Mouse (Mus musculus): ENCODE measurements around the gene Rbm44. TPM values are rescaled to one million over a fixed set of nuclear protein-coding genes. Genes with fewer than 3 reads are reported as not detected.

Rbm44 gene
- polyA plus RNA-seq, 1 experiment from 2014 or later: 2.4 TPM

DNA sequence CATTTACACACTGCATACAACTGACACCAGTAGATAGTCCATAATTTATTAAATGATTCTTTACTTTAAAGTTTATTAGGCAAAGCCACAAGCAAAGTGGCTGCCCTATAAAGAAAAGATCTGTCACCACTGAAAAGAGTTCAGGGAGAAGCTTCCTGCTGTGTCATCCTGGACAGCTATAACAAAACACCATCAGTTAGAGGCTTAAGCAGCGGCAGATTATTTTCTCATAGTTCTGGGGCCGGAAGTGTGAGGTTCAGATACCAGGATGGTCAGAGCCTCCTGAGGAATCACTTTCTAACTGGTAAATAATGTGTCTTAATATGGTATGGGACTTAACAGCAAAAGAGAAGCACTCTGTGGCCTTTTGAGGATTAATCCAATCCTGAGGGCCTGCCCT is 6.6 kb downstream of the Rbm44 start:
- no peaks in the 10 kb centered on the region for H3K27me3 ChIP-seq (replicated peaks; ENCODE audit: control insufficient read depth, insufficient read depth, low read length)
- no peaks in the 10 kb centered on the region for H3K36me3 ChIP-seq (ENCODE audit: control insufficient read depth, insufficient read depth, low read length)
- 57% methylated on average over 2 of the region's 2 CpGs for WGBS
- H3K4me3 ChIP-seq (ENCODE audit: low read depth, low read length): no peak overlapping the region
- no peak overlapping the region for H3K4me2 ChIP-seq
- ATAC-seq (replicated peaks; ENCODE audit: low FRiP score): no peak
- H3K9ac ChIP-seq (ENCODE audit: low read depth, low read length): no peak overlapping the region
- no peaks in the 10 kb centered on the region for H3K4me1 ChIP-seq (replicated peaks; ENCODE audit: control insufficient read depth, insufficient read depth, low read length)
- no peak for DNase-seq (ENCODE audit: low spot score)
- H3K27ac ChIP-seq (ENCODE audit: low read depth, low read length): no peak overlapping the region
- H3K9me3 ChIP-seq (ENCODE audit: control insufficient read depth, low read length): no peaks in the 10 kb centered on the region

DNA sequence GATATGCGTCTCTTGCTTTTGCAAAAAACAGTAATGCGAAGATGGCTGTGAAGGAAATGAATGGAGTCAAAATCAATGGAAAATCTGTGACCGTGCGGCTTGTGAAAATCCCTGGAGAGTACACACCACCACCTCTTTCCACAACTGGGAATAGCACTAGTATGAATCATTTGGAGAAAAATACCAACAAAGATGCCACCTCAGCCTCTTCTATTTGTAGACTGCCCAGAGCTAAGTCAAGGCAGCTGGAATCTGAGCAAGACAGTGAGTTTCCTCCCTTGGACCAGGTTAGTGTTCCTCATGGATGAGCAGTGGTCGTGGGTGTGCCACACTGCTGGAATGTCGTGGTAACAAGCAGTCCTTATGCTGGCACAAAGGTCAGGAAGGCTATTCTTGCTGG is 21.9 kb downstream of the Rbm44 start:
- Histone ChIP-seq H3K9me3 (ENCODE audit: control insufficient read depth, low read length) (no peaks in the 10 kb centered on the region), H3K4me3 (ENCODE audit: low read depth, low read length) (no peak overlapping the region), H3K4me2 (no peak overlapping the region), H3K27me3 (replicated peaks; ENCODE audit: control insufficient read depth, insufficient read depth, low read length) (no peaks in the 10 kb centered on the region), H3K9ac (ENCODE audit: low read depth, low read length) (no peak overlapping the region), H3K36me3 (ENCODE audit: control insufficient read depth, insufficient read depth, low read length) (no peaks in the 10 kb centered on the region), H3K4me1 (replicated peaks; ENCODE audit: control insufficient read depth, insufficient read depth, low read length) (no peaks in the 10 kb centered on the region), H3K27ac (ENCODE audit: low read depth, low read length) (no peak overlapping the region)
- ATAC-seq (replicated peaks; ENCODE audit: low FRiP score) (no peak), DNase-seq (ENCODE audit: low spot score) (no peak)
- 82% methylated on average over 6 of the region's 6 CpGs for WGBS

DNA sequence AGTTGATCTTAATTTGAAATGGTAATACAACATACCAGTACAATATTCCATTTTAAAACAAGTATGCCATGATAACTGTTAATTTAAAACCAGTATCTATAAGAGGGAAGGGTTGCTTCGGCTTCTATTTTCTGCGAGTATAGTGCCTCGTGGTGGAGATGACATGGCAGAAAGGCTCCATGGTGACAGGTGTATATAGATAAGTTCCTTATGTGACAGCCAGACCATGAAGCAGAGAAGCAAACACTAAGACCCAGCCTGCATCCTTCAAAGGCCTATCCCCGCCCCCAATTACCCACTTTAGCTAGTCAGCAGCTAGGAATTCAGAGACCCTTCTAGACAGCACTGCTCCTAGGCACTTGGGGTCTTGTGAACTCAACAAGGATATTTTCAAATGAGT is 24.3 kb downstream of the Rbm44 start:
- 68% methylated on average over 4 of the region's 4 CpGs for WGBS
- ATAC-seq (replicated peaks; ENCODE audit: low FRiP score): no peak
- Histone ChIP-seq H3K27me3 (replicated peaks; ENCODE audit: control insufficient read depth, insufficient read depth, low read length) (no peaks in the 10 kb centered on the region), H3K4me3 (ENCODE audit: low read depth, low read length) (no peak overlapping the region), H3K4me2 (no peak overlapping the region), H3K9me3 (ENCODE audit: control insufficient read depth, low read length) (no peaks in the 10 kb centered on the region), H3K27ac (ENCODE audit: low read depth, low read length) (no peak overlapping the region), H3K9ac (ENCODE audit: low read depth, low read length) (no peak overlapping the region), H3K36me3 (ENCODE audit: control insufficient read depth, insufficient read depth, low read length) (no peaks in the 10 kb centered on the region), H3K4me1 (replicated peaks; ENCODE audit: control insufficient read depth, insufficient read depth, low read length) (no peaks in the 10 kb centered on the region)
- DNase-seq (ENCODE audit: low spot score): peak; percentile 19

DNA sequence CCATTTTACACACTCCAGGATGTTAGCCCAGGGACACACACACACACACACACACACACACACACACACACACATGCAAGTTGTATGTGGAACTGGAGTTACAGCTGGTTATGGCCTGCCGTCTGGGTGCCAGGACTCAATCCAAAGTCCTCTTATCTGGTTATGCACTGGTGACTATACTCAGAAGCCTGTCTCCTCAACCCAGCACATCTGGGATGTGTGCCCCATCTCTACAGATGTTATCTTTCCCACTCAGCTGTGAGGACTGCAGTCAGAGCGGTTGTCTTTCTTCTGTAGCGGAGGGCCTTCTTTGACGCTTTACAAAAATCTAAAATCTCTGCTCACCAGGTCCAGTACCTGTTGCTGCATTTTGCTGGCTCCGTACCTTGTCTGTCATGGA is 29.9 kb downstream of the Rbm44 start:
- DNase-seq (ENCODE audit: low spot score) (no peak), ATAC-seq (replicated peaks; ENCODE audit: low FRiP score) (no peak)

DNA sequence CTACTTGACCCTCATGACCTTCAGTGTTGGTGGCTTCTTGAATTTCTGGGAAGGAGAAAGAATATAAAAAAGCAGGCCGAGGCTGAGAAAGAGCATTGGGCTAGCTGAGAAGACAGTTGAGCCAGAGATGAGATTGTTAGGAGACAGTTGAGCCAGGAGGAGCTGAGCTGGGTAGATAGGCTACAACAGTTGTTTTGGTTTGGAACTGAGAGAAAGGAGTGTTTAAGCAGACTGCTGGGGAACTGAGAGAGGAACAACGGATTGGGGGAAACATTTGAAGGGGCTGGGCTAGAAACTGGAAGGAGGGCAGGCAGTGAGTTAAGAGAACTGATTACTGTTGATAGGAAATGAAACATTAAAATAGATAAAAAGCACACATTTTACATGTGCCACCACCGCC is 31.1 kb downstream of the Rbm44 start:
- ATAC-seq (replicated peaks; ENCODE audit: low FRiP score) (no peak), DNase-seq (ENCODE audit: low spot score) (no peak)
- H3K36me3 ChIP-seq (ENCODE audit: control insufficient read depth, insufficient read depth, low read length): no peaks in the 10 kb centered on the region
- no peak overlapping the region for H3K9ac ChIP-seq (ENCODE audit: low read depth, low read length)
- no peaks in the 10 kb centered on the region for H3K9me3 ChIP-seq (ENCODE audit: control insufficient read depth, low read length)
- no peak overlapping the region for H3K4me3 ChIP-seq (ENCODE audit: low read depth, low read length)
- H3K27me3 ChIP-seq (replicated peaks; ENCODE audit: control insufficient read depth, insufficient read depth, low read length): peaks cover 16% of the 10 kb centered on the region
- peaks cover 5% of the 10 kb centered on the region; the same call in 1 of the 2 replicates for H3K4me1 ChIP-seq (replicated peaks; ENCODE audit: control insufficient read depth, insufficient read depth, low read length)
- no peak overlapping the region for H3K27ac ChIP-seq (ENCODE audit: low read depth, low read length)
- 50% methylated on average over 3 of the region's 3 CpGs for WGBS
- H3K4me2 ChIP-seq: no peak overlapping the region

More for the DNA sequence above, 29.9 kb downstream of the Rbm44 start:
- no peak overlapping the region for H3K4me3 ChIP-seq (ENCODE audit: low read depth, low read length)
- H3K36me3 ChIP-seq (ENCODE audit: control insufficient read depth, insufficient read depth, low read length): no peaks in the 10 kb centered on the region
- H3K9me3 ChIP-seq (ENCODE audit: control insufficient read depth, low read length): no peaks in the 10 kb centered on the region
- H3K27me3 ChIP-seq (replicated peaks; ENCODE audit: control insufficient read depth, insufficient read depth, low read length): peaks cover 6% of the 10 kb centered on the region
- WGBS: 76% methylated on average over 5 of the region's 5 CpGs
- no peak overlapping the region for H3K27ac ChIP-seq (ENCODE audit: low read depth, low read length)
- H3K4me2 ChIP-seq: no peak overlapping the region
- H3K4me1 ChIP-seq (replicated peaks; ENCODE audit: control insufficient read depth, insufficient read depth, low read length): peaks cover 1% of the 10 kb centered on the region; the same call in 1 of the 2 replicates
- no peak overlapping the region for H3K9ac ChIP-seq (ENCODE audit: low read depth, low read length)

DNA sequence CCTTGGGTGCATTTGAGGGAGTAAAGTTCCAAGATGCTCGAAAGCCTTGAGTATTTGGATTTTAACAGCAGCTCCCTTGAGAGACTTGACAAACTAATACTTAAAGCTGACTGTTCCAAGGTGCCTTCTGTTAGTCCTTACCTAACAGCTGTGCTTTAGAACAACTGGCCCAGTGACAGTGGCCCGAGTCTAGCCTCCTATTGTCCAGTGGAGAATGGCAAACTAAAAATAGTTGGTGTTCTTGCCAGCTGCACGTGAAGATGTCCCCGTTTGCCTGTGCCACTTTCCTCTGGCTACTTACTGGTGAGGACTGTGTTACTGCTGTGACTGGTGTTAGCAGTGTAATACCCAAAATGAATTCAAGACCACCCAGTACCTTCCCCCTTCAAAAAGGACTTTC is 32.0 kb downstream of the Rbm44 start:
- no peaks in the 10 kb centered on the region for H3K36me3 ChIP-seq (ENCODE audit: control insufficient read depth, insufficient read depth, low read length)
- H3K9me3 ChIP-seq (ENCODE audit: control insufficient read depth, low read length): no peaks in the 10 kb centered on the region
- H3K4me3 ChIP-seq (ENCODE audit: low read depth, low read length): no peak overlapping the region
- peaks cover 16% of the 10 kb centered on the region for H3K27me3 ChIP-seq (replicated peaks; ENCODE audit: control insufficient read depth, insufficient read depth, low read length)
- H3K9ac ChIP-seq (ENCODE audit: low read depth, low read length): no peak overlapping the region
- no peak overlapping the region for H3K27ac ChIP-seq (ENCODE audit: low read depth, low read length)
- 80% methylated on average over 4 of the region's 4 CpGs for WGBS
- H3K4me1 ChIP-seq (replicated peaks; ENCODE audit: control insufficient read depth, insufficient read depth, low read length): peaks cover 5% of the 10 kb centered on the region; the same call in 1 of the 2 replicates
- ATAC-seq (replicated peaks; ENCODE audit: low FRiP score): no peak
- no peak overlapping the region for H3K4me2 ChIP-seq
- no peak for DNase-seq (ENCODE audit: low spot score)

DNA sequence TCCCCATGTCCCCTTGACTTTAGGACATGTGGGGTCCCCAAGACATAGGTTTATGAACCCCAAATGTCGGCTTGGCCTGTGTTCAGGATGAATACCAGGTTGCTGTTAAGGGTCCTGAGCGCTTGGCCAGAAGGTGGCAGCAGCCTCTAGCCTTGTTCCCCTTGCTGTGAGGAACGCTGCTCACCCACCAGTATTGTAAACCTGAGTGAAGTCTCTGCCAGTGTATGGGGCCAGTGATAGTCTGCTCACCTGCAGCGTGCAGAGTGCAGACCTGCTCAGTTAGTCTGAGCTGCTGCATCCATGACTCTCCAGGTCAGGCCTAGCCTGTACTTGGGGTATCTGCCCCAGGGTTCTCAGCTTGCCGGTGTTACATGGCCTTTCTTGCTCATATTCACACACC is 34.2 kb downstream of the Rbm44 start:
- H3K9ac ChIP-seq (ENCODE audit: low read depth, low read length): no peak overlapping the region
- H3K36me3 ChIP-seq (ENCODE audit: control insufficient read depth, insufficient read depth, low read length): no peaks in the 10 kb centered on the region
- WGBS: 28% methylated on average over 5 of the region's 5 CpGs
- 0 out of 2 replicates have a peak, but pooled peaks have one; percentile 36 for ATAC-seq (replicated peaks; ENCODE audit: low FRiP score)
- no peak overlapping the region for H3K27ac ChIP-seq (ENCODE audit: low read depth, low read length)
- peaks cover 16% of the 10 kb centered on the region for H3K27me3 ChIP-seq (replicated peaks; ENCODE audit: control insufficient read depth, insufficient read depth, low read length)
- peak; percentile 51 for DNase-seq (ENCODE audit: low spot score)
- no peaks in the 10 kb centered on the region for H3K9me3 ChIP-seq (ENCODE audit: control insufficient read depth, low read length)
- peaks cover 9% of the 10 kb centered on the region; the same call in 1 of the 2 replicates for H3K4me1 ChIP-seq (replicated peaks; ENCODE audit: control insufficient read depth, insufficient read depth, low read length)
- H3K4me2 ChIP-seq: 0 out of 2 replicates have a peak overlapping the region, but pooled peaks have one; percentile 83
- H3K4me3 ChIP-seq (ENCODE audit: low read depth, low read length): no peak overlapping the region; the same call in 1 of the 2 replicates

DNA sequence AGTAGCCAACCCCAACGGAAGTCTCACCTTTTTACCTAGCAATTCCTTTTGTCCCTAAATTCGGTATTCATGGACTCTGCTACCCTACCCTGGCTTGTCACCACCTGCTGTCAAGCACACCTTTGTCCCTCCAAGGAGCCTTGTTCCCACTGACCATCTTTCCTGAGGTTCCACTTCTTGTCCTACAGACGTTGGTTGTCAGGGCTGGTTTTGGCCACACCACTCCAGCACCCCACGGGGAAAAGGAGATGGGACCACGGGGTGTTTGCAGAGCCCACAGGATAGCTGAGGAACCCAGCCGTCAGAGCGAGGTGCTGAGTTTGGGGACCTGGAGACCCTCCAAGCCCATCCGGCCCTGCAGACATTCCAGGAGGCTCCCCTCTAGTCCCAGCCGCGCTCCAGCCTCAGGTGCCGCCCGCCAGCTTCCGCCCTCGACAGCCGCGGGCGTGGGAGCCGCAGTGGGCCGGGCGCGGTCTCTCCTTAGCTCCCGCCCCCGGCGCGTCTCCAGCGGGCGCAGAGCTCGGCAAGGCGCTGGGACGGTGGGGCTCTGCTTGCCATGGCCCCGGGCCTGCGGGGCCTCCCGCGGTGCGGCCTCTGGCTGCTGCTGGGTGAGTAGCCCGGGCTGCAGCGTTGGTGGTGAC is 34.8 kb downstream of the Rbm44 start, which contains the start of gene Ramp1:
Ramp1 (plus strand) TSS at position 290 of the 641 bp plus-strand sequence.
- peak within 1 kb of the TSS; percentile 83 for H3K4me2 ChIP-seq
- peak within 1 kb of the TSS; percentile 37; the same call in 1 of the 2 replicates for H3K9ac ChIP-seq (ENCODE audit: low read depth, low read length)
- peaks cover 16% of the 10 kb centered on the region for H3K27me3 ChIP-seq (replicated peaks; ENCODE audit: control insufficient read depth, insufficient read depth, low read length)
- H3K36me3 ChIP-seq (ENCODE audit: control insufficient read depth, insufficient read depth, low read length): no peaks in the 10 kb centered on the region
- no peak; the same call in 1 of the 2 replicates for ATAC-seq (replicated peaks; ENCODE audit: low FRiP score)
- H3K9me3 ChIP-seq (ENCODE audit: control insufficient read depth, low read length): no peaks in the 10 kb centered on the region
- peak within 1 kb of the TSS; percentile 50 for H3K4me3 ChIP-seq (ENCODE audit: low read depth, low read length)
- H3K4me1 ChIP-seq (replicated peaks; ENCODE audit: control insufficient read depth, insufficient read depth, low read length): peaks cover 9% of the 10 kb centered on the region; the same call in 1 of the 2 replicates
- no peak for DNase-seq (ENCODE audit: low spot score)
- WGBS: 4% methylated on average over 37 of the region's 37 CpGs
- no peak within 1 kb of the TSS for H3K27ac ChIP-seq (ENCODE audit: low read depth, low read length)

DNA sequence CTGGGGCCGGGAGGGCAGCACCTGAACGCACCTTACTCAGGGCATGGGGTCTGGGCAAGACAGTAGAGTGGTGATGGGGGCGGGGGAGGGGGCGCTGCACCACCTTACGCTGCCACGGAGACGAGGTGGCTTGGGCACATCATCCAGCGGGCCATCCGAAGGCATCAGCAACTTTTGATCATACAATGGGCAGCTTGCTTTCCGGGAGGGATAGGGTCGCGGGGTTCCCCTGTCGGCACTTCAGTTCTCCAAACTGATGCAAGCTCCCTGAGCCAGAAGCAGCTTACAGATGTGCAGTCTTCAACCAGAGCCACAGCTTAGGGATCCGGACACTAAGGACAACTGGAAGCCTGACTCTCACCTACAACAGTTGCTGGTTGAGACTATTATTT is 35.3 kb downstream of the Rbm44 start:
- no peak for ATAC-seq (replicated peaks; ENCODE audit: low FRiP score)
- WGBS: 16% methylated on average over 14 of the region's 14 CpGs

More for the DNA sequence above, 35.3 kb downstream of the Rbm44 start:
- Histone ChIP-seq H3K4me1 (replicated peaks; ENCODE audit: control insufficient read depth, insufficient read depth, low read length) (peaks cover 9% of the 10 kb centered on the region; the same call in 1 of the 2 replicates), H3K4me2 (peak overlapping the region; percentile 83), H3K4me3 (ENCODE audit: low read depth, low read length) (peak overlapping the region; percentile 50), H3K36me3 (ENCODE audit: control insufficient read depth, insufficient read depth, low read length) (no peaks in the 10 kb centered on the region), H3K9me3 (ENCODE audit: control insufficient read depth, low read length) (no peaks in the 10 kb centered on the region), H3K27me3 (replicated peaks; ENCODE audit: control insufficient read depth, insufficient read depth, low read length) (peaks cover 16% of the 10 kb centered on the region), H3K27ac (ENCODE audit: low read depth, low read length) (no peak overlapping the region), H3K9ac (ENCODE audit: low read depth, low read length) (peak overlapping the region; percentile 37; the same call in 1 of the 2 replicates)
- no peak for DNase-seq (ENCODE audit: low spot score)
